ENCODE assay signal across 11 mouse cellular contexts in the genomic region with DNA sequence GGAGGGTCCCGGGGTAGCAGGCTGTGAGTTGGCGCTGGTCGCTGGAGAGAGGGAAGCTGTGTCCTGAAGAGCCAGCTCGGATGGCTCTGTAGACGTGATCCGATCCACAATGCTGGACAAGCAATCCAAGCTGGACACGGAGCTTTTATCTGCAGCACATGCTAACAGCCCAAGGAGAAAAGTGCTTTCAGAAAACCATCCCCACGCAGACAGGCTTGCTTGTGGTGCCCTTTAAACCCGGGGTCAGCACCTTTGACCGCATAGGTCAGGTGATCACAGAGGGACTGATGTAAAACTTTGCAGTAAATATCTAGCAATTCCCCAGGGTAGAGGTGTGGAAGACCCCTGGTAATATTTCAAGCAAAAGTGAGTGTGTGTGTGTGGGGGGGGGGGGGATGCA. TPM values are rescaled to one million over a fixed set of nuclear protein-coding genes. Genes with fewer than 3 reads are reported as not detected.
A peak's percentile ranks its signal among the peaks of the same experiment; 100 is the strongest.
DNase-seq lines count a peak whose midpoint lies in the region; ATAC-seq lines count a peak whose summit lies in the region.
"Had no signal": no experiment of that assay in that cellular context is flagged by ENCODE, and none has a peak within 500 bp of the region (broad histone marks: within the 10 kb centered on the region; RNA-seq: fewer than 3 reads in every experiment).

No protein-coding gene starts in this region.

- WGBS in hindbrain, embryonic 10.5 days = 58% methylated on average over 10 of the region's 10 CpGs
- WGBS in hindbrain, embryonic 13.5 days = 73% methylated on average over 10 of the region's 10 CpGs
- WGBS in neural tube, embryonic 15.5 days = 70% methylated on average over 10 of the region's 10 CpGs
- 54% methylated on average over 10 of the region's 10 CpGs for WGBS in limb, embryonic 10.5 days
- WGBS in stomach, embryonic 16.5 days = 59% methylated on average over 10 of the region's 10 CpGs

- no peaks in the 10 kb centered on the region for H3K36me3 ChIP-seq in hindbrain, embryonic 10.5 days
- no peaks in the 10 kb centered on the region for H3K36me3 ChIP-seq in hindbrain, embryonic 13.5 days
- H3K36me3 ChIP-seq in neural tube, embryonic 15.5 days = no peaks in the 10 kb centered on the region
- H3K36me3 ChIP-seq in limb, embryonic 10.5 days = no peaks in the 10 kb centered on the region
- no peaks in the 10 kb centered on the region for H3K36me3 ChIP-seq in stomach, embryonic 16.5 days (ENCODE audit: control insufficient read depth, insufficient read depth, low read length)

- no peak overlapping the region for H3K27ac ChIP-seq in hindbrain, embryonic 10.5 days
- H3K27ac ChIP-seq in hindbrain, embryonic 13.5 days = no peak overlapping the region
- H3K27ac ChIP-seq in neural tube, embryonic 15.5 days (replicated peaks) = no peak overlapping the region
- no peak overlapping the region for H3K27ac ChIP-seq in limb, embryonic 10.5 days
- no peak overlapping the region for H3K27ac ChIP-seq in stomach, embryonic 16.5 days (ENCODE audit: low read length)

- peaks cover 18% of the 10 kb centered on the region for H3K4me1 ChIP-seq in hindbrain, embryonic 10.5 days (replicated peaks)
- H3K4me1 ChIP-seq in hindbrain, embryonic 13.5 days (replicated peaks) = 0 out of 2 replicates have a peak, but pooled peaks cover 4% of the 10 kb centered on the region
- no peaks in the 10 kb centered on the region for H3K4me1 ChIP-seq in neural tube, embryonic 15.5 days
- H3K4me1 ChIP-seq in limb, embryonic 10.5 days = peaks cover 32% of the 10 kb centered on the region
- no peaks in the 10 kb centered on the region for H3K4me1 ChIP-seq in stomach, embryonic 16.5 days (ENCODE audit: control insufficient read depth, insufficient read depth, low read length)

- no peak for ATAC-seq in hindbrain, embryonic 13.5 days (ENCODE audit: low FRiP score)
- ATAC-seq in neural tube, embryonic 15.5 days (ENCODE audit: low FRiP score) = no peak
- ATAC-seq in stomach, embryonic 16.5 days (ENCODE audit: insufficient read depth, low FRiP score) = no peak
- ATAC-seq: forebrain, postnatal 0 days had no signal

- H3K4me3 ChIP-seq in hindbrain, embryonic 10.5 days = no peak overlapping the region
- H3K4me3 ChIP-seq in hindbrain, embryonic 13.5 days = no peak overlapping the region
- no peak overlapping the region for H3K4me3 ChIP-seq in neural tube, embryonic 15.5 days (replicated peaks)
- H3K4me3 ChIP-seq in limb, embryonic 10.5 days = peak overlapping the region; percentile 24; the same call in 1 of the 2 replicates
- no peak overlapping the region for H3K4me3 ChIP-seq in stomach, embryonic 16.5 days (replicated peaks; ENCODE audit: low read length)

- peak; percentile 46 for DNase-seq in hindbrain, embryonic 10.5 days (ENCODE audit: low spot score)
- peak; percentile 51 for DNase-seq in neural tube, embryonic 10.5 days (ENCODE audit: extremely low spot score, low spot score)
- DNase-seq in limb, embryonic 10.5 days (ENCODE audit: low spot score) = no peak
- no peak for DNase-seq in right cerebral cortex, postnatal 14 days
- DNase-seq in heart, adult 11 months = no peak
- DNase-seq: forebrain, postnatal 0 days; heart, adult 18-20 months had no signal

- H3K9ac ChIP-seq in hindbrain, embryonic 13.5 days = no peak overlapping the region
- H3K9ac ChIP-seq in neural tube, embryonic 15.5 days (replicated peaks) = no peak overlapping the region
- no peak overlapping the region for H3K9ac ChIP-seq in stomach, embryonic 16.5 days (ENCODE audit: low read length)
- H3K9ac ChIP-seq: forebrain, postnatal 0 days had no signal

- no peak overlapping the region for H3K4me2 ChIP-seq in hindbrain, embryonic 13.5 days
- no peak overlapping the region for H3K4me2 ChIP-seq in neural tube, embryonic 15.5 days
- H3K4me2 ChIP-seq in stomach, embryonic 16.5 days (ENCODE audit: low read depth, low read length) = 0 out of 2 replicates have a peak overlapping the region, but pooled peaks have one; percentile 31

- H3K9me3 ChIP-seq in hindbrain, embryonic 10.5 days = no peaks in the 10 kb centered on the region
- no peaks in the 10 kb centered on the region for H3K9me3 ChIP-seq in hindbrain, embryonic 13.5 days
- H3K9me3 ChIP-seq in neural tube, embryonic 15.5 days (replicated peaks) = no peaks in the 10 kb centered on the region
- no peaks in the 10 kb centered on the region for H3K9me3 ChIP-seq in limb, embryonic 10.5 days (replicated peaks)
- H3K9me3 ChIP-seq in stomach, embryonic 16.5 days (replicated peaks; ENCODE audit: control insufficient read depth, low read length) = no peaks in the 10 kb centered on the region

- 0 out of 2 replicates have a peak, but pooled peaks cover 4% of the 10 kb centered on the region for H3K27me3 ChIP-seq in hindbrain, embryonic 10.5 days (ENCODE audit: insufficient read depth, poor library complexity, severe bottlenecking)
- H3K27me3 ChIP-seq in hindbrain, embryonic 13.5 days = no peaks in the 10 kb centered on the region
- H3K27me3 ChIP-seq in neural tube, embryonic 15.5 days (replicated peaks) = no peaks in the 10 kb centered on the region
- peaks cover 11% of the 10 kb centered on the region for H3K27me3 ChIP-seq in limb, embryonic 10.5 days (ENCODE audit: low read depth, poor library complexity, severe bottlenecking)
- H3K27me3 ChIP-seq in stomach, embryonic 16.5 days (ENCODE audit: control insufficient read depth, insufficient read depth, low read length) = no peaks in the 10 kb centered on the region

RNA-seq across cellular contexts. Expression of gene Myf5, which starts 1.9 kb away (rescaled TPM):
- polyA plus RNA-seq in hindbrain, embryonic 10.5 days (2016; fragmentation: Nextera tagmentation; extraction: Ambion mirVana) = 1.1 and 4.3 TPM in 2 replicates
- 0.21 and 0.38 TPM in 2 replicates for polyA plus RNA-seq in hindbrain, embryonic 13.5 days (2015; fragmentation: Nextera tagmentation; extraction: Ambion mirVana)
- 0.74 and 1.1 TPM in 2 replicates for polyA plus RNA-seq in neural tube, embryonic 15.5 days (2015; fragmentation: Nextera tagmentation; extraction: Ambion mirVana)
- 8.4 and 15.1 TPM in 2 replicates for polyA plus RNA-seq in limb, embryonic 10.5 days (2016; fragmentation: Nextera tagmentation; extraction: Ambion mirVana)
- 0.14 and 1.5 TPM in 2 replicates for polyA plus RNA-seq in stomach, embryonic 16.5 days (2015; fragmentation: Nextera tagmentation; extraction: Ambion mirVana)
- polyA plus RNA-seq: forebrain, postnatal 0 days; large intestine, adult 2 months had no signal

RNA-seq across cellular contexts. Expression of gene Myf6, which starts 10.5 kb away (rescaled TPM):
- polyA plus RNA-seq in hindbrain, embryonic 10.5 days (2016; fragmentation: Nextera tagmentation; extraction: Ambion mirVana) = 0.12 TPM in 1 of 2 replicates, not detected in the other
- polyA plus RNA-seq in hindbrain, embryonic 13.5 days (2015; fragmentation: Nextera tagmentation; extraction: Ambion mirVana) = not detected in 2 replicates
- 0.75 and 0.84 TPM in 2 replicates for polyA plus RNA-seq in neural tube, embryonic 15.5 days (2015; fragmentation: Nextera tagmentation; extraction: Ambion mirVana)
- 0.19 TPM in 1 of 2 replicates, not detected in the other for polyA plus RNA-seq in limb, embryonic 10.5 days (2016; fragmentation: Nextera tagmentation; extraction: Ambion mirVana)
- polyA plus RNA-seq in stomach, embryonic 16.5 days (2015; fragmentation: Nextera tagmentation; extraction: Ambion mirVana) = 0.24 and 9.4 TPM in 2 replicates
- polyA plus RNA-seq: forebrain, postnatal 0 days; large intestine, adult 2 months had no signal

Comparison
In these comparisons a context has a peak if more than half of its experiments do, and no peak if none do; other contexts are left out.
1. DNase-seq: peak in hindbrain, embryonic 10.5 days (single experiment) and neural tube, embryonic 10.5 days (single experiment); none in limb, embryonic 10.5 days (single experiment), right cerebral cortex, postnatal 14 days (single experiment) and heart, adult 11 months (single experiment).